Mouse (Mus musculus) heart, postnatal 0 days (tissue): ENCODE results near the gene Setd3. TPM values are rescaled to one million over a fixed set of nuclear protein-coding genes. Genes with fewer than 3 reads are reported as not detected.

Source experiments
- ATAC-seq: fragments of 200-750 bp; cut with Nextera tagmentation; 2 replicates; pipeline ENCODE4 v1.8.0; 2017; ENCODE audit warnings: low read depth, moderate number of reproducible peaks, moderate library complexity; ENCODE audit not compliant: insufficient read depth
- DNase-seq: peaks from one replicate; pipeline ENCODE4 v3.0.0-alpha.2; 2016; ENCODE audit warnings: low spot score
- H3K27ac ChIP-seq: fragments of 300-500 bp; sonication (generic); 2 replicates; pipeline ENCODE4 v1.5.1; 2014; ENCODE audit warnings: low read depth, mild to moderate bottlenecking
- H3K27me3 ChIP-seq: fragments of 300-500 bp; sonication (generic); 2 replicates; pipeline ENCODE4 v1.6.1; 2014; ENCODE audit warnings: low read length, mixed read lengths; ENCODE audit not compliant: control insufficient read depth, insufficient read depth
- H3K36me3 ChIP-seq: fragments of 300-500 bp; sonication (generic); replicated peaks from 2 replicates; pipeline ENCODE4 v1.6.1; 2014; ENCODE audit warnings: low read length, mixed read lengths; ENCODE audit not compliant: control insufficient read depth, insufficient read depth
- H3K4me1 ChIP-seq: fragments of 300-500 bp; sonication (generic); 2 replicates; pipeline ENCODE4 v1.6.1; 2014; ENCODE audit warnings: antibody characterized with exemption; ENCODE audit not compliant: control insufficient read depth, insufficient read depth
- H3K4me2 ChIP-seq: fragments of 300-500 bp; sonication (generic); 2 replicates; pipeline ENCODE4 v1.6.1; 2014; ENCODE audit warnings: low read depth, mild to moderate bottlenecking, low read length, moderate library complexity
- H3K4me3 ChIP-seq: fragments of 300-500 bp; sonication (generic); 2 replicates; pipeline ENCODE4 v1.5.1; 2014; ENCODE audit warnings: low read depth, low read length
- H3K9ac ChIP-seq: fragments of 300-500 bp; sonication (generic); replicated peaks from 2 replicates; pipeline ENCODE4 v1.6.1; 2014; ENCODE audit warnings: low read depth, low read length, mixed read lengths
- H3K9me3 ChIP-seq: fragments of 300-500 bp; sonication (generic); replicated peaks from 2 replicates; pipeline ENCODE4 v1.6.1; 2016; ENCODE audit warnings: low read length; ENCODE audit not compliant: control insufficient read depth
- CTCF ChIP-seq: IDR thresholded peaks from 2 replicates; pipeline ENCODE4 v1.5.1; 2016; ENCODE audit warnings: antibody characterized with exemption, control low read depth, low read depth
- EP300 ChIP-seq: IDR thresholded peaks from 2 replicates; pipeline ENCODE4 v1.6.1; 2016; ENCODE audit warnings: antibody characterized with exemption, low read depth
- WGBS: fragments of 180-500 bp; shearing (Covaris S2); extraction: QIAGEN DNeasy Blood & Tissue Kit; methylation state at CpG from one replicate; pipeline ENCODE4 v1.1.7; 2014; 5-methylcytosine and 5-hydroxymethylcytosine counted together
- polyA plus RNA-seq: library from polyadenylated mRNA; unstranded; fragments of >200 nt; fragmentation: Nextera tagmentation; extraction: Ambion mirVana; gene quantifications from 2 replicates; pipeline ENCODE4 v1.2.1, GENCODE M21; 2015
- total RNA-seq: library from RNA; depleted of rRNA; stranded (reverse); fragments of >200 nt; gene quantifications from 2 replicates; pipeline ENCODE4 v1.2.3, GENCODE M21; 2014; ENCODE audit warnings: low replicate concordance

The Setd3 gene
- total and polyA plus RNA-seq, 2 experiments from 2014 or later = 56.2 to 61.3 TPM

DNA sequence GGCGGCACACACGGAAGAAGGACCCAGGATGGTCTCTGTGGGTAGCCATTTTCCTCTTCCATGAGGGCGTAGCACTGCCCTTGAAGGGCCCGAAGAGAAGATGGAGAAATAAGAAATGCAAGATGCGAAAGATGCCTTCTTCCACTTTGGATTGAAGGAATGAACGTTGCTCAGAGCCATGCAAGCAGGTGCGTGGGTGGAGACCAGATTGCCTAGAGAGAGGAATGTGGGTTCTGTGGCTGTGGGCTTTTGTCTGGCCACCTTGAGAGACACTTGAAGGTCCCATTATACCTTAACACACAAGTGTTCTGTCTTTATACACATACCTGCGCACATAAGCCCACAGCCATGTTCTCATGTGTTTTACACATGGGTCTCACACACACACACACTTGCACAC, 81.5 kb downstream of the Setd3 start:
- H3K4me3 ChIP-seq = no peak overlapping the region
- no peaks in the 10 kb centered on the region for H3K9me3 ChIP-seq
- no peak overlapping the region for H3K27ac ChIP-seq
- DNase-seq = no peak
- 82% methylated on average over 8 of the region's 8 CpGs for WGBS
- H3K4me2 ChIP-seq = no peak overlapping the region
- ATAC-seq = no peak
- H3K4me1 ChIP-seq = no peaks in the 10 kb centered on the region
- TF ChIP-seq EP300 = no peak
- TF ChIP-seq CTCF = no peak
- H3K36me3 ChIP-seq = no peaks in the 10 kb centered on the region
- H3K27me3 ChIP-seq = 0 out of 2 replicates have a peak, but pooled peaks cover 3% of the 10 kb centered on the region
- H3K9ac ChIP-seq = no peak overlapping the region

DNA sequence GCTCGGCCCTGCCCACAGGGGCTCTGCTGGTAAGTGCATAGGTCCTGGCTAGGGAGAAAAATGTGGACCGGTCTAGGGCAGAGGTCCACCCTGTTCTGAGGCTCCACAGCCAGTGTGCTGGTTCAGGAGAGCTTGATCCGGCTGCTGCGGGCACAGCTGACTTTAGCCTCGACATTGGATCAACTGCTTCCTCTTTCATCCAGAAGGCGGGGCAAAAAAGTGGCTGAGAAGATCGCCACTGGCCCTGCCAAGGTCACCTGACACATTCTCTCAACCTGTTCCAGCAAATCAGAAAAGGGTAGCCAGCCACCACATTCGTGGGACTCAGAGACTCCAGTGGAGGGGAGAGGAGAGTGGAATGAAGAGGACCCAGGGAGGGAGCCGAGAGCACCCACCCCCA, 90.9 kb downstream of the Setd3 start:
- Histone ChIP-seq H3K9me3 (no peaks in the 10 kb centered on the region), H3K4me3 (no peak overlapping the region), H3K9ac (no peak overlapping the region), H3K4me2 (no peak overlapping the region), H3K27me3 (no peaks in the 10 kb centered on the region), H3K27ac (no peak overlapping the region), H3K4me1 (no peaks in the 10 kb centered on the region), H3K36me3 (no peaks in the 10 kb centered on the region)
- no peak for ATAC-seq
- 64% methylated on average over 9 of the region's 9 CpGs for WGBS
- DNase-seq = no peak
- TF ChIP-seq CTCF (no peak), EP300 (no peak)

DNA sequence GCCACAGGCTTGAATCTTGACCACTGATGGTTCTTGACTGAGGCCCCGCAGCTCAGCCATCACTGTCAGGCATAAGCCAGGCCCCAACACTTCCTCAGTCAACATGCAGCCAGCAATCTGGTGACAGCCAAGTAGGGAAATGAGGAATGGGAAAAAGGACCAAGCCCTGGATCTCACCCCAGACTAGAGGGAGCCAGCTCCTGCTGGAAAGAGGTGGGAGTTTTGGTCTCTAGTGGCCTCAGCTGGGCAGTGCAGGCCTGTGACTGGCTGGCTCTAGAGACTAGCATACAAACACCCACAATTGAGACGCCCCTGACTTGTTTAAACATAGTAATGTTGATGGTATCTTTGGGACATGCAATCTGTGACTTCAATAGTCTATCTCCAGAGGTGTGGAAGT, 91.6 kb downstream of the Setd3 start:
- H3K4me1 ChIP-seq = no peaks in the 10 kb centered on the region
- no peak for ATAC-seq
- H3K4me2 ChIP-seq = no peak overlapping the region
- TF ChIP-seq CTCF (no peak), EP300 (no peak)
- no peak overlapping the region for H3K27ac ChIP-seq
- no peak overlapping the region for H3K4me3 ChIP-seq
- DNase-seq = no peak
- no peaks in the 10 kb centered on the region for H3K27me3 ChIP-seq
- no peaks in the 10 kb centered on the region for H3K36me3 ChIP-seq
- no peak overlapping the region for H3K9ac ChIP-seq
- no peaks in the 10 kb centered on the region for H3K9me3 ChIP-seq
- 48% methylated on average over 2 of the region's 2 CpGs for WGBS

DNA sequence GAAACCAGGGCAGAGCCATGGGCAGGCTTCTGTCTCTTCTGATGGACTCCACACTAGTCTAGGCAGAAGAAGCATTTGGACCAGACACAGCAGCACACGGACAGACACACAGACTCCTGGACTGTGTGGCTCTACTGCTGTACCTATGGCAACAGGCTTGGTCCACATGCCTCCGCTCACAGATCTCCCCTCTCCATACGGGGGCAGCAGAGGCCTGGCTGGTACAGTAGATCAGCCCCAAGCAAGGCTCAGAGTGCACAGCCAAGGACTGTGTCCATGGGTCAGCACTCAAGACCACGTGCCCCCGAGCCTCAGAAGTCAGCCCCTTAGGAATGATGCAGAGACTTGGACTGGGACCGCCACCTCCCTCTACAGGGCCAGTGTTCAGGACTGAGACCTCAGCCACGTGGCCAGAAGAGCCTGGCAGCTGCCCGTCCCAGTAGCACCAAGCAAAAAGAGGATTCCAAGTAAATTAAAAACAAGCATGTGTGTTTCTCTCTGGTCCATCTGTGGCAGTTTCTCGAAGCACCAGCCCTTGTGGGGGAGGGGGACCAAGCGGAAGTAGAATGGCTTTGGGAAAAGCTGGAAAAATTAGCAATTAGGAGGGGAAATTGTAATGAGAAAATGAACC, 100.9 kb downstream of the Setd3 start:
- Histone ChIP-seq H3K27me3 (0 out of 2 replicates have a peak, but pooled peaks cover 3% of the 10 kb centered on the region), H3K27ac (no peak overlapping the region), H3K36me3 (no peaks in the 10 kb centered on the region), H3K9ac (no peak overlapping the region), H3K9me3 (no peaks in the 10 kb centered on the region), H3K4me1 (no peaks in the 10 kb centered on the region), H3K4me3 (no peak overlapping the region), H3K4me2 (no peak overlapping the region)
- TF ChIP-seq EP300 = no peak
- TF ChIP-seq CTCF = no peak
- DNase-seq (no peak), ATAC-seq (no peak; the same call in 1 of the 2 replicates)
- 74% methylated on average over 10 of the region's 10 CpGs for WGBS

DNA sequence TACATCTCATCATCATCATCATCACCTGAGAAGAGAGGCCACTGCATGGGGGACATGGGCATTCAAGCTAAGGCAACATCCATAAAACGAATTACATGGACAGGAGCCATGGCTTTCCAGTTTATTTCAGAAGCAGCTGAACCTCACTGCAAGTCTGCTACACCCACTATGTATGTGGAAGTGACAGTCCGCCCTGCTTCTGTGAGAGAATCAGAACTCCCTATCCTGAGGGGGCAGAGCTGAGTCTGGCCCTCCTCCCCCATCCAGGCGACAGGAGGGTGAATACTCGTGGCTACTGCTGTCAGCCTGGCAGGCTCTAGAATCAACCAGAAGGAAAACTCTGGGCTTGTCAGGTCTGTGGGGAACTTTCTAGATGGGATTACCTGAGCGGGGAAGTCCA, 106.2 kb downstream of the Setd3 start:
- no peak overlapping the region for H3K27ac ChIP-seq
- H3K4me2 ChIP-seq = no peak overlapping the region
- no peak overlapping the region for H3K9ac ChIP-seq
- H3K36me3 ChIP-seq = no peaks in the 10 kb centered on the region
- DNase-seq (no peak), ATAC-seq (no peak)
- H3K9me3 ChIP-seq = no peaks in the 10 kb centered on the region
- H3K4me1 ChIP-seq = no peaks in the 10 kb centered on the region
- TF ChIP-seq EP300 (no peak), CTCF (no peak)
- H3K27me3 ChIP-seq = peaks cover 9% of the 10 kb centered on the region
- 61% methylated on average over 5 of the region's 5 CpGs for WGBS
- no peak overlapping the region for H3K4me3 ChIP-seq
